Comparison of ENCODE assay signal across 23 mouse cellular contexts in the genomic region with DNA sequence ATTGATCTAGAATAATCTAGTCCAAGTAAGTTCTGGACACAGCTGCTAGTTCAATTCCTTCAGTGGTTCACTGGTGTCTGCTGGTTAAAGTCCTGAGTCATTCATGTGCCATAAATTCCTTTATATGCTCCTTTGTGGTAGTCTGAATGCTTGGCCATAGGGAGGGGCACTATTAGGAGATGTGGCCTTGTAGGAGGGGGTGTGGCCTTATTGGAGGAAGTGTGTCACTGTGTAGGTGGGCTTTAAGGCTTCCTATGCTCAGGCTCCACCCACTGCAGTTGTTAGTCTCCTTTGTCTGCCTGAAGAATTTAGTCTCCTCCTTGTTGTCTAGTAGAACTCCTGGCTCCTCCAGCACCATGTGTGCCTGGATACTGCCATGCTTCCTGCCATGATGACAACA.
A peak's percentile ranks its signal among the peaks of the same experiment; 100 is the strongest.
DNase-seq lines count a peak whose midpoint lies in the region; ATAC-seq and TF ChIP-seq lines count a peak whose summit lies in the region.
"Had no signal": no experiment of that assay in that cellular context is flagged by ENCODE, and none has a peak within 500 bp of the region (broad histone marks: within the 10 kb centered on the region; RNA-seq: fewer than 3 reads in every experiment).

No protein-coding gene starts in this region.

- H3K27me3 ChIP-seq in liver, embryonic 11.5 days (replicated peaks; ENCODE audit: control insufficient read depth, insufficient read depth, low read length), result no peaks in the 10 kb centered on the region
- H3K27me3 ChIP-seq in intestine, postnatal 0 days (replicated peaks; ENCODE audit: control insufficient read depth, insufficient read depth, low read length), result no peaks in the 10 kb centered on the region
- H3K27me3 ChIP-seq: forebrain, embryonic 15.5 days; heart, embryonic 13.5 days; hindbrain, embryonic 15.5 days; kidney, embryonic 15.5 days; limb, embryonic 15.5 days; midbrain, embryonic 12.5 days; stomach, embryonic 15.5 days had no signal

- no peak overlapping the region for H3K9ac ChIP-seq in liver, embryonic 11.5 days (ENCODE audit: low read depth, low read length)
- no peak overlapping the region for H3K9ac ChIP-seq in ES-E14 (ENCODE audit: insufficient read depth, low read depth, low read length, poor library complexity, severe bottlenecking)
- no peak overlapping the region for H3K9ac ChIP-seq in intestine, postnatal 0 days (ENCODE audit: low read depth, low read length)
- H3K9ac ChIP-seq: forebrain, embryonic 15.5 days; heart, embryonic 13.5 days; hindbrain, embryonic 15.5 days; kidney, embryonic 15.5 days; limb, embryonic 15.5 days; midbrain, embryonic 12.5 days; stomach, embryonic 15.5 days had no signal

- in situ Hi-C loops in ES-E14 (cut with MboI; ENCODE audit: low sequenced_read_pairs in 2 of 2, unreplicated experiment in 2 of 2), result no loop called here

- no peak for DNase-seq in liver, embryonic 11.5 days (ENCODE audit: low spot score)
- DNase-seq in liver, result no peak
- peak; percentile 4 for DNase-seq in ES-E14 (ENCODE audit: low read depth, low spot score)
- no peak for DNase-seq in adrenal gland, postnatal 14 days
- no peak for DNase-seq in cerebellum, adult 9-11 months
- DNase-seq in thymus, adult 18-20 months, result no peak
- DNase-seq: adrenal gland, adult 8-10 months; cerebellum, adult 18-20 months; gastrocnemius, postnatal 14 days; heart, adult 18-20 months; kidney, adult 11 months; kidney, postnatal 4 days; left cerebral cortex, postnatal 4 days; thymus, postnatal 36 days had no signal

- H3K36me3 ChIP-seq in liver, embryonic 11.5 days (ENCODE audit: control insufficient read depth, insufficient read depth, low read length), result no peaks in the 10 kb centered on the region
- no peaks in the 10 kb centered on the region for H3K36me3 ChIP-seq in ES-E14 (ENCODE audit: control insufficient read depth, insufficient read depth, low read length, poor library complexity, severe bottlenecking)
- peaks cover 14% of the 10 kb centered on the region; the same call in 1 of the 2 replicates for H3K36me3 ChIP-seq in intestine, postnatal 0 days (ENCODE audit: control insufficient read depth, insufficient read depth)
- H3K36me3 ChIP-seq: forebrain, embryonic 15.5 days; stomach, embryonic 15.5 days had no signal

- H3K4me2 ChIP-seq in liver, embryonic 11.5 days, result no peak overlapping the region
- H3K4me2 ChIP-seq in intestine, postnatal 0 days (replicated peaks; ENCODE audit: low read depth), result no peak overlapping the region
- H3K4me2 ChIP-seq: forebrain, embryonic 15.5 days; heart, embryonic 13.5 days; hindbrain, embryonic 15.5 days; kidney, embryonic 15.5 days; limb, embryonic 15.5 days; midbrain, embryonic 12.5 days; stomach, embryonic 15.5 days had no signal

- no peak overlapping the region for H3K27ac ChIP-seq in liver, embryonic 11.5 days (ENCODE audit: low read depth, low read length)
- no peak overlapping the region for H3K27ac ChIP-seq in ES-E14 (ENCODE audit: insufficient read depth, low read depth, low read length, poor library complexity, severe bottlenecking)
- H3K27ac ChIP-seq in intestine, postnatal 0 days (ENCODE audit: low read depth, low read length), result no peak overlapping the region
- H3K27ac ChIP-seq: forebrain, embryonic 15.5 days; heart, embryonic 13.5 days; hindbrain, embryonic 15.5 days; kidney, embryonic 15.5 days; limb, embryonic 15.5 days; midbrain, embryonic 12.5 days; stomach, embryonic 15.5 days had no signal

- no peaks in the 10 kb centered on the region for H3K4me1 ChIP-seq in liver, embryonic 11.5 days (replicated peaks; ENCODE audit: control insufficient read depth, insufficient read depth, low read length)
- no peaks in the 10 kb centered on the region for H3K4me1 ChIP-seq in ES-E14 (ENCODE audit: control insufficient read depth in 2 of 2, insufficient read depth in 2 of 2, low read length in 2 of 2, poor library complexity in 1 of 2)
- H3K4me1 ChIP-seq in intestine, postnatal 0 days (replicated peaks; ENCODE audit: control insufficient read depth, insufficient read depth, low read length), result no peaks in the 10 kb centered on the region
- H3K4me1 ChIP-seq: forebrain, embryonic 15.5 days; limb, embryonic 15.5 days; midbrain, embryonic 12.5 days; stomach, embryonic 15.5 days had no signal

- no peak overlapping the region for H3K4me3 ChIP-seq in liver, embryonic 11.5 days (ENCODE audit: low read depth, low read length)
- no peak overlapping the region for H3K4me3 ChIP-seq in ES-E14 (ENCODE audit: insufficient read depth in 1 of 2, low read depth in 1 of 2, low read length in 2 of 2, poor library complexity in 1 of 2, severe bottlenecking in 1 of 2)
- no peak overlapping the region for H3K4me3 ChIP-seq in intestine, postnatal 0 days (ENCODE audit: low read depth, low read length)
- H3K4me3 ChIP-seq: forebrain, embryonic 15.5 days; heart, embryonic 13.5 days; hindbrain, embryonic 15.5 days; kidney, embryonic 15.5 days; limb, embryonic 15.5 days; midbrain, embryonic 12.5 days; stomach, embryonic 15.5 days had no signal

- no peaks in the 10 kb centered on the region for H3K9me3 ChIP-seq in liver, embryonic 11.5 days (ENCODE audit: control insufficient read depth, low read length)
- H3K9me3 ChIP-seq in ES-E14 (ENCODE audit: control insufficient read depth, insufficient read depth, low read depth, low read length), result no peaks in the 10 kb centered on the region
- no peaks in the 10 kb centered on the region for H3K9me3 ChIP-seq in intestine, postnatal 0 days (ENCODE audit: control insufficient read depth)
- H3K9me3 ChIP-seq: forebrain, embryonic 15.5 days; hindbrain, embryonic 15.5 days; kidney, embryonic 15.5 days; limb, embryonic 15.5 days; midbrain, embryonic 12.5 days; stomach, embryonic 15.5 days had no signal

- no peak for TF ChIP-seq CTCF in intestine, postnatal 0 days (IDR thresholded peaks at IDR 0.05; ENCODE audit: low read depth)

- 0 out of 2 replicates have a peak, but pooled peaks have one; percentile 23 for ATAC-seq in liver, embryonic 11.5 days (replicated peaks; ENCODE audit: low FRiP score)
- peak; percentile 87 for ATAC-seq in intestine, postnatal 0 days
- ATAC-seq: activated CD4-positive, CD25-positive, alpha-beta regulatory T cell, adult 4 months; forebrain, embryonic 15.5 days had no signal

TF ChIP-seq in ES-E14, 5 proteins besides CTCF, POLR2A, EP300 and RAD21:
- TF ChIP-seq ZNF384 (IDR thresholded peaks at IDR 0.05; ENCODE audit: low read depth, low read length), result no peak
- no peak for TF ChIP-seq ZC3H11A (IDR thresholded peaks at IDR 0.05; ENCODE audit: borderline replicate concordance, low read depth, low read length)
- no peak for TF ChIP-seq CHD2 (IDR thresholded peaks at IDR 0.05; ENCODE audit: low read depth, low read length)
- TF ChIP-seq MAFK (IDR thresholded peaks at IDR 0.05; ENCODE audit: insufficient read depth, low read depth, low read length), result no peak
